Mouse (Mus musculus) midbrain, embryonic 14.5 days (tissue): ENCODE measurements around the gene Cog7. TPM values are rescaled to one million over a fixed set of nuclear protein-coding genes. Genes with fewer than 3 reads are reported as not detected.

Source experiments
- polyA plus RNA-seq: library from polyadenylated mRNA; unstranded; fragments of >200 nt; fragmentation: Nextera tagmentation; extraction: Ambion mirVana; gene quantifications from 2 replicates; pipeline ENCODE4 v1.2.1, GENCODE M21; 2014

Cog7 gene
- polyA plus RNA-seq, 1 experiment from 2014 or later: 19.8 TPM

Other genes starting within 250 kb of the Cog7 start
- gene Scnn1g, start 247.2 kb downstream of the Cog7 start, polyA plus RNA-seq: 0.09 TPM in 1 of 2 replicates, not detected in the other
- 0.11 and 0.13 TPM in 2 replicates for gene Scnn1b, start 116.7 kb downstream of the Cog7 start, polyA plus RNA-seq
- 33.3 and 38.3 TPM in 2 replicates for gene Gga2, start 39.5 kb upstream of the Cog7 start, polyA plus RNA-seq
- 93.0 and 108 TPM in 2 replicates for gene Ubfd1, start 85.5 kb upstream of the Cog7 start, polyA plus RNA-seq
- 8.2 and 11.0 TPM in 2 replicates for gene Ears2, start 85.6 kb upstream of the Cog7 start, polyA plus RNA-seq
- 583 and 649 TPM in 2 replicates for gene Ndufab1, start 120.2 kb upstream of the Cog7 start, polyA plus RNA-seq
- 5.6 TPM in 2 replicates for gene Palb2, start 151.3 kb upstream of the Cog7 start, polyA plus RNA-seq
- 152 and 167 TPM in 2 replicates for gene Dctn5, start 151.3 kb upstream of the Cog7 start, polyA plus RNA-seq
- 12.7 and 21.4 TPM in 2 replicates for gene Plk1, start 177.7 kb upstream of the Cog7 start, polyA plus RNA-seq
- gene Ern2, start 204.5 kb upstream of the Cog7 start, polyA plus RNA-seq: 1.1 and 1.6 TPM in 2 replicates
- gene Chp2, start 237.8 kb upstream of the Cog7 start, polyA plus RNA-seq: 0.59 and 1.3 TPM in 2 replicates